Mouse (Mus musculus): ENCODE measurements around the gene Olfr883. TPM values are rescaled to one million over a fixed set of nuclear protein-coding genes. Genes with fewer than 3 reads are reported as not detected.

Gene Olfr883
- polyA plus RNA-seq (2015; fragmentation: Nextera tagmentation; extraction: Ambion mirVana), result not detected in 2 replicates

DNA sequence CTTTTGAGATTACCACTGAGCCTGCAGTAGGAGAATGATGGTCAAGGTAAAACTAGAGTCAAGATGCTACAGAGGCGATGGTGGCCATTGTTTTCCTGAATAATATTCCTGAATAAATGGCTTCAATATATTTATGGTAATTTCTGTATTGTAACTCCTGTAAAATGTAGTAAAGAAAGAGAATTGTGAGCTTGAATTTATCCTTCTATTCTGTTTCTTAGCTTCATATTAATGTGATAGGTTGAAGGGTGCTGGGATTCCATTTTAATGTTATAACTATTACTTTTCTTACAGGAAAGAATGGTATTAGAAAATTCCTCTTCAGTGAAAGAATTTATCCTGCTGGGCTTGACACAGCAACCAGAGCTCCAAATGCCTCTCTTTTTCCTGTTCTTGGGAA lies at the start of gene Olfr883:
Gene Olfr883 (plus strand): TSS at position 301 of the 400 bp plus-strand sequence.

DNA sequence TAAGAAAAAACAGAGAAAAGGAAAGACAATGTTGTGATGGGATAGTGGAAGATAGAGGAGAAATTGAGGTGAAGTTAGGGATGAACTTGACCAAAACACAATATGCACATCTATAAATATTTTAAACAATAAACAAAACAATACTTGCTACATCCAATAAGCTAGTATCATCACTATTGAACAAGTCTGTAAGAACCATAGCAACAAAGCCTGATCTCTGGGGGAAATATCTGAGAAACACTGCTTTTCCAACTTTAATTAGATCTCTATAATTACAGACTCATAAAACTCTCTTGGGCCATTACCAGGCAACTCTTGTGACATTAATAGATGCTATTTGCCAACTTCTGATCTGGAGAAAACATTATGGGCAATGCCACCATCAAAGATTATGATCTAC lies 34.1 kb upstream of the Olfr883 start, which contains the start of gene Olfr881:
Gene Olfr881 (plus strand): TSS at position 301 of the 400 bp plus-strand sequence.

DNA sequence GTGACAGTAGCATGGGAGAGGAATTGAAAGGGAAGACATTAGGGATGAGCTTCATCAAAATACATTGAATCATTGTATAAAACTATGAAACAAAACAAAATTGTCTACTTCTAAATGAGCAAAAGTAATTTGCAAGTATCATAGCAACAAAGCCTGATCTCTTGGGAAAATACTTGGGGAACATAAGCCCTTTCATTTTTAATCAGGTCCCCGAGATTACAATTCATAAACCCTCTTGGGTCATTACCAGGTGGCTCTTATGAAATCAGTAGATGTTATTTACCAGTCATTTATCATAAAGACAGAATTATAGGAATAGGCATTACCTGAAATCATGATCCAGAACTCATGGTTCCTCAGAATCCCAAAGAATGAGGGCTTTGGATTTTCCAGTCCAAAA lies 20.6 kb downstream of the Olfr883 start, which contains the start of gene Olfr884:
Gene Olfr884 (plus strand): TSS at position 301 of the 400 bp plus-strand sequence.

DNA sequence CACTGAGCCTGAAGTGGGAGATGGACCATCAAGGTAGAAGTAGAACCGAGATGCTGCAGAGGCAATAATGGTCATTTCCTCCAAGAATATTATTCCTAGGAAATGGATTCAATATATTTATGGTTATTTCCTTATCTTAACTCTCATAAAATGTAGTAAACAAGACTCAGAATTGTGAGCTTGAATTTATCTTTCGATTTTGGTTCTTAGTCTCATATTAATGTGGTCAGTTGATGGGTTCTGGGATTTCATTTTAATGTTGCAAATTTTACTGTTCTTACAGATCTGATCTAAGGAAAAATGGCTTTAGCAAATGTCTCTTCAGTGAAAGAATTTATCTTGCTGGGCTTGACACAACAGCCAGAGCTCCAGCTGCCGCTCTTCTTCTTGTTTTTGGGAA lies 35.4 kb downstream of the Olfr883 start, which contains the start of gene Olfr885:
Gene Olfr885 (plus strand): TSS at position 301 of the 400 bp plus-strand sequence.

Other genes with a start within 250 kb of the Olfr883 start
- not detected in 2 replicates for gene Olfr876, start 222.8 kb upstream of the Olfr883 start, polyA plus RNA-seq (2015; fragmentation: Nextera tagmentation; extraction: Ambion mirVana)
- not detected in 2 replicates for gene Olfr877, start 171.5 kb upstream of the Olfr883 start, polyA plus RNA-seq (2015; fragmentation: Nextera tagmentation; extraction: Ambion mirVana)
- gene Olfr145, start 129.1 kb upstream of the Olfr883 start, polyA plus RNA-seq (2015; fragmentation: Nextera tagmentation; extraction: Ambion mirVana), result not detected in 2 replicates
- gene Olfr878, start 108.0 kb upstream of the Olfr883 start, polyA plus RNA-seq (2015; fragmentation: Nextera tagmentation; extraction: Ambion mirVana), result not detected in 2 replicates
- gene Olfr881, start 34.0 kb upstream of the Olfr883 start, polyA plus RNA-seq (2015; fragmentation: Nextera tagmentation; extraction: Ambion mirVana), result not detected in 2 replicates
- gene Olfr884, start 20.7 kb downstream of the Olfr883 start, polyA plus RNA-seq (2015; fragmentation: Nextera tagmentation; extraction: Ambion mirVana), result not detected in 2 replicates
- gene Olfr885, start 35.5 kb downstream of the Olfr883 start, polyA plus RNA-seq (2015; fragmentation: Nextera tagmentation; extraction: Ambion mirVana), result not detected in 2 replicates
- not detected in 2 replicates for gene Olfr887, start 58.3 kb downstream of the Olfr883 start, polyA plus RNA-seq (2015; fragmentation: Nextera tagmentation; extraction: Ambion mirVana)
- gene Olfr888, start 82.3 kb downstream of the Olfr883 start, polyA plus RNA-seq (2015; fragmentation: Nextera tagmentation; extraction: Ambion mirVana), result not detected in 2 replicates
- gene Olfr889, start 89.4 kb downstream of the Olfr883 start, polyA plus RNA-seq (2015; fragmentation: Nextera tagmentation; extraction: Ambion mirVana), result 0.13 and 0.18 TPM in 2 replicates
- gene Olfr890, start 116.7 kb downstream of the Olfr883 start, polyA plus RNA-seq (2015; fragmentation: Nextera tagmentation; extraction: Ambion mirVana), result not detected in 2 replicates
- gene Olfr891, start 155.0 kb downstream of the Olfr883 start, polyA plus RNA-seq (2015; fragmentation: Nextera tagmentation; extraction: Ambion mirVana), result not detected in 2 replicates
- gene Olfr893, start 182.6 kb downstream of the Olfr883 start, polyA plus RNA-seq (2015; fragmentation: Nextera tagmentation; extraction: Ambion mirVana), result not detected in 2 replicates
- gene Olfr894, start 192.2 kb downstream of the Olfr883 start, polyA plus RNA-seq (2015; fragmentation: Nextera tagmentation; extraction: Ambion mirVana), result not detected in 2 replicates
- gene Olfr143, start 227.0 kb downstream of the Olfr883 start, polyA plus RNA-seq (2015; fragmentation: Nextera tagmentation; extraction: Ambion mirVana), result not detected in 2 replicates
- gene Olfr895, start 242.0 kb downstream of the Olfr883 start, polyA plus RNA-seq (2015; fragmentation: Nextera tagmentation; extraction: Ambion mirVana), result not detected in 2 replicates

Measured in spleen, postnatal 0 days (tissue).